Mouse (Mus musculus): ENCODE results near the gene Gapdhs. TPM values are rescaled to one million over a fixed set of nuclear protein-coding genes. Genes with fewer than 3 reads are reported as not detected.
"Not testable (repeated sequence)": the region's sequence is repeated elsewhere in the genome, so short reads cannot be mapped to it uniquely, and the experiment has no call there.

Gene Gapdhs
- polyA plus RNA-seq, 1 experiment, result not detected

- TF ChIP-seq MYOG (IDR thresholded peaks at IDR 0.05; ENCODE audit: control insufficient read depth, extremely low read depth, insufficient read length) (no peak), FOSL1 (IDR thresholded peaks at IDR 0.05; ENCODE audit: insufficient read depth, low read length, poor library complexity, severe bottlenecking) (no peak), CEBPB (IDR thresholded peaks at IDR 0.05; ENCODE audit: low read depth) (no peak), CTCF (IDR thresholded peaks at IDR 0.05; ENCODE audit: control insufficient read depth, insufficient read depth, insufficient read length) (no peak), MYOD1 (IDR thresholded peaks at IDR 0.05; ENCODE audit: control insufficient read depth, insufficient read length, low read depth) (no peak), MAX (IDR thresholded peaks at IDR 0.05) (no peak), USF1 (IDR thresholded peaks at IDR 0.05; ENCODE audit: low read depth) (no peak)
- H3K36me3 ChIP-seq (ENCODE audit: control insufficient read depth, insufficient read depth), result no peaks in the 10 kb centered on the region
Observed at GRCm38 (mm10) chr7:30736211-30736610, 7.3 kb downstream of the Gapdhs start.

GRCm38 (mm10) chr7:30730064-30730722 lies 13.3 kb downstream of the Gapdhs start:
- H3K4me3 ChIP-seq (ENCODE audit: insufficient read depth, poor library complexity, severe bottlenecking), result peak overlapping the region; percentile 48
- H3K79me3 ChIP-seq (ENCODE audit: low read depth); H3K36me3 ChIP-seq (ENCODE audit: control insufficient read depth, insufficient read depth); H3K27me3 ChIP-seq (ENCODE audit: control insufficient read depth, insufficient read depth, insufficient read length): not testable (repeated sequence)
- peak overlapping the region; percentile 25 for H3ac ChIP-seq (ENCODE audit: control insufficient read depth, insufficient read length, low read depth)
- peaks cover 15% of the 10 kb centered on the region for H3K79me2 ChIP-seq (ENCODE audit: control insufficient read depth, insufficient read depth)

More at GRCm38 (mm10) chr7:30736211-30736610, 7.3 kb downstream of the Gapdhs start:
- H3K79me3 ChIP-seq (ENCODE audit: low read depth), result no peaks in the 10 kb centered on the region
- no peaks in the 10 kb centered on the region for H3K27me3 ChIP-seq (ENCODE audit: control insufficient read depth, insufficient read depth, insufficient read length)
- no peaks in the 10 kb centered on the region for H3K79me2 ChIP-seq (ENCODE audit: control insufficient read depth, insufficient read depth)
- H3K4me3 ChIP-seq (ENCODE audit: insufficient read depth, poor library complexity, severe bottlenecking), result no peak overlapping the region
- H3ac ChIP-seq (ENCODE audit: control insufficient read depth, insufficient read length, low read depth), result no peak overlapping the region

GRCm38 (mm10) chr7:30729396-30730063 lies 14.0 kb downstream of the Gapdhs start, which contains the start of gene Tmem147:
TSS of gene Tmem147 (minus strand) at chr7:30729540.
- H3K27me3 ChIP-seq (ENCODE audit: control insufficient read depth, insufficient read depth, insufficient read length), result no peaks in the 10 kb centered on the region
- TF ChIP-seq MYOD1 (IDR thresholded peaks at IDR 0.05; ENCODE audit: control insufficient read depth, insufficient read length, low read depth), result peak; percentile 16
- peak; percentile 69 for TF ChIP-seq MAX (IDR thresholded peaks at IDR 0.05)
- TF ChIP-seq MYOG (IDR thresholded peaks at IDR 0.05; ENCODE audit: control insufficient read depth, extremely low read depth, insufficient read length), result no peak
- H3ac ChIP-seq (ENCODE audit: control insufficient read depth, insufficient read length, low read depth), result peak within 1 kb of the TSS; percentile 83
- H3K79me3 ChIP-seq (ENCODE audit: low read depth), result peaks cover 7% of the 10 kb centered on the region
- peaks cover 15% of the 10 kb centered on the region for H3K79me2 ChIP-seq (ENCODE audit: control insufficient read depth, insufficient read depth)
- peak within 1 kb of the TSS; percentile 48 for H3K4me3 ChIP-seq (ENCODE audit: insufficient read depth, poor library complexity, severe bottlenecking)
- no peaks in the 10 kb centered on the region for H3K36me3 ChIP-seq (ENCODE audit: control insufficient read depth, insufficient read depth)

- no peak for TF ChIP-seq MYOG (IDR thresholded peaks at IDR 0.05; ENCODE audit: control insufficient read depth, extremely low read depth, insufficient read length)
- TF ChIP-seq USF1 (IDR thresholded peaks at IDR 0.05; ENCODE audit: low read depth), result peak; percentile 70
- Histone ChIP-seq H3K4me3 (ENCODE audit: insufficient read depth, poor library complexity, severe bottlenecking) (peak overlapping the region; percentile 48), H3K79me3 (ENCODE audit: low read depth) (peaks cover 7% of the 10 kb centered on the region), H3K27me3 (ENCODE audit: control insufficient read depth, insufficient read depth, insufficient read length) (no peaks in the 10 kb centered on the region), H3K79me2 (ENCODE audit: control insufficient read depth, insufficient read depth) (peaks cover 15% of the 10 kb centered on the region), H3ac (ENCODE audit: control insufficient read depth, insufficient read length, low read depth) (peak overlapping the region; percentile 83), H3K36me3 (ENCODE audit: control insufficient read depth, insufficient read depth) (no peaks in the 10 kb centered on the region)
Observed at GRCm38 (mm10) chr7:30728739-30729395, 14.6 kb downstream of the Gapdhs start.

- no peaks in the 10 kb centered on the region for H3K36me3 ChIP-seq (ENCODE audit: control insufficient read depth, insufficient read depth)
- H3K27me3 ChIP-seq (ENCODE audit: control insufficient read depth, insufficient read depth, insufficient read length), result no peaks in the 10 kb centered on the region
- H3ac ChIP-seq (ENCODE audit: control insufficient read depth, insufficient read length, low read depth), result peak overlapping the region; percentile 83
- TF ChIP-seq MYOG (IDR thresholded peaks at IDR 0.05; ENCODE audit: control insufficient read depth, extremely low read depth, insufficient read length), result no peak
- peaks cover 15% of the 10 kb centered on the region for H3K79me2 ChIP-seq (ENCODE audit: control insufficient read depth, insufficient read depth)
- H3K79me3 ChIP-seq (ENCODE audit: low read depth), result peaks cover 7% of the 10 kb centered on the region
- peak overlapping the region; percentile 48 for H3K4me3 ChIP-seq (ENCODE audit: insufficient read depth, poor library complexity, severe bottlenecking)
Observed at GRCm38 (mm10) chr7:30728214-30728613, 15.3 kb downstream of the Gapdhs start.

GRCm38 (mm10) chr7:30723274-30723953 lies 20.1 kb downstream of the Gapdhs start:
- Histone ChIP-seq H3K27me3 (ENCODE audit: control insufficient read depth, insufficient read depth, insufficient read length) (peaks cover 31% of the 10 kb centered on the region), H3K79me2 (ENCODE audit: control insufficient read depth, insufficient read depth) (peaks cover 8% of the 10 kb centered on the region), H3ac (ENCODE audit: control insufficient read depth, insufficient read length, low read depth) (no peak overlapping the region), H3K36me3 (ENCODE audit: control insufficient read depth, insufficient read depth) (no peaks in the 10 kb centered on the region), H3K4me3 (ENCODE audit: insufficient read depth, poor library complexity, severe bottlenecking) (no peak overlapping the region), H3K79me3 (ENCODE audit: low read depth) (peaks cover 2% of the 10 kb centered on the region)
- TF ChIP-seq MYOG (IDR thresholded peaks at IDR 0.05; ENCODE audit: control insufficient read depth, extremely low read depth, insufficient read length) (no peak), USF1 (IDR thresholded peaks at IDR 0.05; ENCODE audit: low read depth) (no peak), MYOD1 (IDR thresholded peaks at IDR 0.05; ENCODE audit: control insufficient read depth, insufficient read length, low read depth) (no peak), CEBPB (IDR thresholded peaks at IDR 0.05; ENCODE audit: low read depth) (no peak), MAX (IDR thresholded peaks at IDR 0.05) (no peak), CTCF (IDR thresholded peaks at IDR 0.05; ENCODE audit: control insufficient read depth, insufficient read depth, insufficient read length) (no peak), FOSL1 (IDR thresholded peaks at IDR 0.05; ENCODE audit: insufficient read depth, low read length, poor library complexity, severe bottlenecking) (no peak)
